Mouse (Mus musculus) kidney, embryonic 15.5 days (tissue): ENCODE measurements around the gene Pigz. TPM values are rescaled to one million over a fixed set of nuclear protein-coding genes. Genes with fewer than 3 reads are reported as not detected.

Experiments
- ATAC-seq: fragments of 200-750 bp; cut with Nextera tagmentation; replicated peaks from 2 replicates; pipeline ENCODE4 v1.8.0; 2017; ENCODE audit warnings: moderate TSS enrichment; ENCODE audit not compliant: low FRiP score
- H3K27ac ChIP-seq: fragments of 300-500 bp; sonication (generic); 2 replicates; pipeline ENCODE4 v1.5.1; 2015; ENCODE audit warnings: mild to moderate bottlenecking, inconsistent platforms
- H3K27me3 ChIP-seq: fragments of 300-500 bp; sonication (generic); 2 replicates; pipeline ENCODE4 v1.6.1; 2015; ENCODE audit warnings: inconsistent platforms
- H3K36me3 ChIP-seq: fragments of 300-500 bp; sonication (generic); 2 replicates; pipeline ENCODE4 v1.6.1; 2015; ENCODE audit warnings: inconsistent platforms
- H3K4me1 ChIP-seq: fragments of 300-500 bp; sonication (generic); 2 replicates; pipeline ENCODE4 v1.6.1; 2015; ENCODE audit warnings: inconsistent platforms
- H3K4me2 ChIP-seq: fragments of 300-500 bp; sonication (generic); 2 replicates; pipeline ENCODE4 v1.6.1; 2015; ENCODE audit warnings: moderate library complexity, mild to moderate bottlenecking, inconsistent platforms
- H3K4me3 ChIP-seq: fragments of 300-500 bp; sonication (generic); replicated peaks from 2 replicates; pipeline ENCODE4 v1.5.1; 2015; ENCODE audit warnings: mild to moderate bottlenecking, inconsistent platforms
- H3K9ac ChIP-seq: fragments of 300-500 bp; sonication (generic); 2 replicates; pipeline ENCODE4 v1.6.1; 2015; ENCODE audit warnings: mild to moderate bottlenecking, inconsistent platforms
- H3K9me3 ChIP-seq: fragments of 300-500 bp; sonication (generic); replicated peaks from 2 replicates; pipeline ENCODE4 v1.6.1; 2016; ENCODE audit warnings: inconsistent platforms
- WGBS: fragments of 180-500 bp; shearing (Covaris S2); methylation state at CpG from one replicate; pipeline ENCODE4 v1.1.7; 2015; ENCODE audit warnings: mixed read lengths; 5-methylcytosine and 5-hydroxymethylcytosine counted together
- microRNA-seq: library from miRNA; unstranded; fragments of <30 nt; microRNA quantifications from one replicate; pipeline ENCODE4, GENCODE M21; 2016
- polyA plus RNA-seq: library from polyadenylated mRNA; unstranded; fragments of >200 nt; fragmentation: Nextera tagmentation; extraction: Ambion mirVana; gene quantifications from 2 replicates; pipeline ENCODE4 v1.2.1, GENCODE M21; 2015

Pigz gene
- polyA plus RNA-seq, 1 experiment from 2014 or later, result 0.62 TPM

DNA sequence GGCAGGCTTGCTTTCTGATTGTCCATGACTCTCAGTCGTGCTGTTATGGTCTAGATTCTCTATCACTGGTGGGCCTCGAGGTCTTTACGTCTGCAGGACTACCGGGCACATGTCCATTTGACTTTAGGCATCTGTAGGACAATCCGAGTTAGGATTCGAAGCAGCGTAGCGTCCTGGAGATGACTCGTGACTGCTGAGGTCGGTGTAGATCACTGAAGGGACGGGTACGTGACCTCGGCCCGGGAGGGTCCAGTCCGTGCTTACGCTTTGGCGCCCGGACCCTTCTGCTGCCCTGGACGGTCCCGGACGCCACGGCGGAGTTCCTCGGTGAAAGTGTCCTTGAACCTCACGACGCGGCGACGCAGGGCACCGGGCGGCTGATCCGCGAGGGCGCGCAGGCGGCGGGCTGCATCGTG is 14.3 kb downstream of the Pigz start:
- WGBS, result under 1% methylated on average over 38 of the region's 38 CpGs

GRCm38 (mm10) chr16:31948345-31948774 is 14.7 kb downstream of the Pigz start, which contains the start of the genes 0610012G03Rik and Ncbp2:
TSS of gene 0610012G03Rik (minus strand) at chr16:31948494.
TSS of gene Ncbp2 (plus strand) at chr16:31948513.
- Histone ChIP-seq H3K9ac (peak within 1 kb of the TSS; percentile 93), H3K27me3 (no peaks in the 10 kb centered on the region), H3K4me3 (peak within 1 kb of the TSS; percentile 96), H3K27ac (peak within 1 kb of the TSS; percentile 93), H3K36me3 (peaks cover 28% of the 10 kb centered on the region), H3K4me1 (peaks cover 32% of the 10 kb centered on the region), H3K4me2 (peak within 1 kb of the TSS; percentile 75), H3K9me3 (no peaks in the 10 kb centered on the region)
- ATAC-seq, result peak; percentile 93
- under 1% methylated on average over 55 of the region's 55 CpGs for WGBS

More for the DNA sequence above, 14.3 kb downstream of the Pigz start:
- Histone ChIP-seq H3K27ac (peak overlapping the region; percentile 93), H3K27me3 (no peaks in the 10 kb centered on the region), H3K9ac (peak overlapping the region; percentile 93), H3K36me3 (peaks cover 28% of the 10 kb centered on the region), H3K4me1 (peaks cover 32% of the 10 kb centered on the region), H3K4me2 (peak overlapping the region; percentile 75), H3K9me3 (no peaks in the 10 kb centered on the region), H3K4me3 (peak overlapping the region; percentile 96)
- peak; percentile 64; the same call in 1 of the 2 replicates for ATAC-seq

DNA sequence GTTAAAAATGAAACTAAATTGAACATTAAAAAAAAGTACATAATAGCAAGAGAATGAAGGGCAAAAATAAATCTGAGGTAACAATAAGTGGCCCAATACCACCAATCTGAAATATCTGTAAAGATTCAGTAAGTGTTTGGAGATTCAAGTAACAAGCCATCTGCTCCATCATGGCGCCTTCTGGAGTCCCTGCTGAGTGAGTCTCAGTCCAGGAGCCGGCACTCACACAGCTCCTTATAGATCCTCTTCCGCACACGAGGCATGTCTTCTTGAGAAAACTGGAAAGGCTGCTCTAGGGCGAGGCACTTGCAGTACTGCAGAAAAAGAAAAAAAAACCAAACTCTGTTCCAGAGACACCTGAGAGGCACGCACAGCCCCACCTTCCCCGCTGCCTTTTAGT is 29.6 kb downstream of the Pigz start:
- Histone ChIP-seq H3K27me3 (no peaks in the 10 kb centered on the region), H3K4me2 (no peak overlapping the region), H3K4me3 (no peak overlapping the region), H3K9me3 (no peaks in the 10 kb centered on the region), H3K9ac (no peak overlapping the region), H3K27ac (no peak overlapping the region), H3K36me3 (peaks cover 88% of the 10 kb centered on the region), H3K4me1 (no peaks in the 10 kb centered on the region)
- ATAC-seq, result no peak
- WGBS, result 93% methylated on average over 7 of the region's 7 CpGs

DNA sequence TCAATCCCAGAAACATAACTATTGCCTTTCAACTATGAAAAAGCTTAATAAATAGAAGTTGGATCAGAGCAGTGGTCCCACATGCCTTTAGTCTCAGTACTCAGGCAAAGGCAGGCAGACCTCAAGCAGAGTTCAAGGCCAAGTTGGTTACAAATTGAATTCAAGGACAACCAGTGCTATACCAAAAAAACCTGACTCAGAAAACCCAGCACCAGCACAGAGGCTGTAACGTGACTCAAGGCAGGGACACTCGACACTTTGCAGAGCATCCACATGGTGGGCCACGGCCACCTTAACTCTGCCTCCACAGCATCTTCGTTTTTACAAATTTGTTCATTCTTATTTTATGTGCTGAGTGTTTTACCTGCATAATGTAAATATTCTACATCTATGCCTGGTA is 41.6 kb downstream of the Pigz start:
- peaks cover 75% of the 10 kb centered on the region for H3K36me3 ChIP-seq
- no peak for ATAC-seq
- H3K27ac ChIP-seq, result no peak overlapping the region
- no peak overlapping the region for H3K4me3 ChIP-seq
- no peak overlapping the region for H3K9ac ChIP-seq
- 89% methylated on average over 4 of the region's 4 CpGs for WGBS
- no peak overlapping the region for H3K4me2 ChIP-seq
- no peaks in the 10 kb centered on the region for H3K4me1 ChIP-seq
- no peaks in the 10 kb centered on the region for H3K9me3 ChIP-seq
- no peaks in the 10 kb centered on the region for H3K27me3 ChIP-seq

DNA sequence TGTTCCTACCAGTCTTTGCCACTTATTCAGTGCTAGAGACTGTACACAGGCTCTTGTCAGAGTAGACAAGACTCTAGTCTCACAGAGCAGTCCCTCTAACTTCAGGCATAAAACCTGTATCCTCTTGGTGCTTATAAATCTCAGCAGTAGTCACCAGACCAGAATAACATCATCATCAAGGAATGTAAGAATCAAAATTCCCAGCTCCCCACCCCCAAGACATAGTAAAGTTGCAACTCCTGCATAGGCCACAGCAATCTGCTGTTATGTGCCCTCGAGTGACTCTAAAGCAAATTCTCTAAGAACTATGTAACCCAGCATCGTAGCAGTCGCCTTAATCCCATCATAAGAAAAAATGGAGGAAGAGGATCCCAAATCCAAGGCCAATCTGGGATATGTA is 45.9 kb downstream of the Pigz start:
- Histone ChIP-seq H3K27me3 (no peaks in the 10 kb centered on the region), H3K9ac (no peak overlapping the region), H3K4me2 (no peak overlapping the region), H3K36me3 (peaks cover 69% of the 10 kb centered on the region), H3K4me1 (no peaks in the 10 kb centered on the region), H3K9me3 (no peaks in the 10 kb centered on the region), H3K4me3 (no peak overlapping the region), H3K27ac (no peak overlapping the region)
- ATAC-seq, result no peak
- 92% methylated on average over 3 of the region's 3 CpGs for WGBS

- Histone ChIP-seq H3K4me2 (no peak overlapping the region), H3K4me1 (no peaks in the 10 kb centered on the region), H3K9me3 (no peaks in the 10 kb centered on the region), H3K27me3 (no peaks in the 10 kb centered on the region), H3K9ac (no peak overlapping the region), H3K36me3 (peaks cover 66% of the 10 kb centered on the region), H3K27ac (no peak overlapping the region), H3K4me3 (no peak overlapping the region)
- WGBS, result 79% methylated on average over 5 of the region's 5 CpGs
- ATAC-seq, result no peak
These were observed 47.3 kb downstream of the Pigz start for GRCm38 (mm10) chr16:31980946-31981345.

- 63% methylated on average over 1 of the region's 1 CpGs for WGBS
- no peak for ATAC-seq
- H3K9ac ChIP-seq, result no peak overlapping the region
- H3K36me3 ChIP-seq, result peaks cover 56% of the 10 kb centered on the region
- H3K4me2 ChIP-seq, result no peak overlapping the region
- H3K4me3 ChIP-seq, result no peak overlapping the region
- no peaks in the 10 kb centered on the region for H3K4me1 ChIP-seq
- H3K27me3 ChIP-seq, result no peaks in the 10 kb centered on the region
- H3K9me3 ChIP-seq, result no peaks in the 10 kb centered on the region
- H3K27ac ChIP-seq, result no peak overlapping the region
These were observed 58.4 kb downstream of the Pigz start for GRCm38 (mm10) chr16:31992039-31992438.

- Histone ChIP-seq H3K9me3 (no peaks in the 10 kb centered on the region), H3K4me2 (no peak overlapping the region), H3K27ac (no peak overlapping the region), H3K36me3 (peaks cover 46% of the 10 kb centered on the region), H3K27me3 (no peaks in the 10 kb centered on the region), H3K4me1 (no peaks in the 10 kb centered on the region), H3K4me3 (no peak overlapping the region), H3K9ac (no peak overlapping the region)
- 93% methylated on average over 4 of the region's 4 CpGs for WGBS
- ATAC-seq, result no peak
These were observed 59.5 kb downstream of the Pigz start for GRCm38 (mm10) chr16:31993195-31993594.

- H3K4me2 ChIP-seq, result no peak overlapping the region
- no peak for ATAC-seq
- H3K9ac ChIP-seq, result no peak overlapping the region
- H3K4me3 ChIP-seq, result no peak overlapping the region
- peaks cover 39% of the 10 kb centered on the region for H3K36me3 ChIP-seq
- H3K27ac ChIP-seq, result no peak overlapping the region
- H3K4me1 ChIP-seq, result no peaks in the 10 kb centered on the region
- H3K27me3 ChIP-seq, result no peaks in the 10 kb centered on the region
- H3K9me3 ChIP-seq, result no peaks in the 10 kb centered on the region
These were observed 60.3 kb downstream of the Pigz start for GRCm38 (mm10) chr16:31993946-31994345.

Small RNA genes within 50 kb of the gene (microRNA-seq; reads per million reads assigned to microRNA genes)
- not detected for gene Gm26269

Other genes starting within 250 kb of the Pigz start
- 0.39 and 0.40 TPM in 2 replicates for gene Meltf, start 55.0 kb upstream of the Pigz start, polyA plus RNA-seq
- gene 0610012G03Rik, start 14.6 kb downstream of the Pigz start, polyA plus RNA-seq, result 89.6 and 93.8 TPM in 2 replicates
- 110 and 121 TPM in 2 replicates for gene Ncbp2, start 14.7 kb downstream of the Pigz start, polyA plus RNA-seq
- 16.1 TPM in 2 replicates for gene Senp5, start 69.4 kb downstream of the Pigz start, polyA plus RNA-seq
- gene Pak2, start 145.5 kb downstream of the Pigz start, polyA plus RNA-seq, result 37.5 and 39.0 TPM in 2 replicates
- gene Pigx, start 165.9 kb downstream of the Pigz start, polyA plus RNA-seq, result 127 and 131 TPM in 2 replicates
- gene Cep19, start 165.9 kb downstream of the Pigz start, polyA plus RNA-seq, result 38.3 and 39.8 TPM in 2 replicates
- 17.7 and 17.8 TPM in 2 replicates for gene Nrros, start 231.7 kb downstream of the Pigz start, polyA plus RNA-seq
- gene Bex6, start 246.0 kb downstream of the Pigz start, polyA plus RNA-seq, result not detected in 2 replicates